Mouse (Mus musculus) spleen, adult 2 months (tissue): ENCODE data around the gene Stk16.

ENCODE experiments used
- CTCF ChIP-seq: fragments of 200-500 bp; IDR thresholded peaks from 2 replicates; pipeline ENCODE4 v1.5.1; 2011; ENCODE audit warnings: mild to moderate bottlenecking, inconsistent platforms; ENCODE audit not compliant: insufficient read depth, insufficient read length, insufficient replicate concordance; ENCODE audit errors: extremely low read depth
- POLR2A ChIP-seq: fragments of 200-500 bp; IDR thresholded peaks from 2 replicates; pipeline ENCODE4 v1.6.1; 2011; ENCODE audit warnings: low read depth, low read length, inconsistent platforms

DNA sequence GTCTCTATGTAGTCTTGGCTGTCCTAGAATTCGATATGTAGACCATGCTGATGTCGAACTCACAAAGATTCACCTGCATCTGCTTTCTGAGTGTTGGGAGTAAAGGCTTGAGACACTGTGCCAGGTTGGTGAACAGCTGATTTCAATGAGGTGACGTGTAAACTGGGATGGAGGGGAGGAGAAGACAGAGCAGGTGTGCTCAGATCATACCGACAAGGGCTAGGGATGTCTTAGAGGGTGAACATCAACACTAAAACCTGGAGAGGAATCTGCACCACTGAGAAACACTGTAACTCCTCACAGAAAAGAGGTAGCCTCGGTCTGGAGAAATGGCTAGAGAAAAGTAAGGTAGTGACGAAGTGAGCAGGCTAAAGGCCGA is 42.6 kb upstream of the Stk16 start:
- TF ChIP-seq CTCF (no peak), POLR2A (no peak)
